Mouse (Mus musculus): ENCODE measurements around the gene Ang. TPM values are rescaled to one million over a fixed set of nuclear protein-coding genes. Genes with fewer than 3 reads are reported as not detected.

The Ang gene
- total and polyA plus RNA-seq, 3 experiments = 0.44 to 2.2 (median 1.2) TPM

DNA sequence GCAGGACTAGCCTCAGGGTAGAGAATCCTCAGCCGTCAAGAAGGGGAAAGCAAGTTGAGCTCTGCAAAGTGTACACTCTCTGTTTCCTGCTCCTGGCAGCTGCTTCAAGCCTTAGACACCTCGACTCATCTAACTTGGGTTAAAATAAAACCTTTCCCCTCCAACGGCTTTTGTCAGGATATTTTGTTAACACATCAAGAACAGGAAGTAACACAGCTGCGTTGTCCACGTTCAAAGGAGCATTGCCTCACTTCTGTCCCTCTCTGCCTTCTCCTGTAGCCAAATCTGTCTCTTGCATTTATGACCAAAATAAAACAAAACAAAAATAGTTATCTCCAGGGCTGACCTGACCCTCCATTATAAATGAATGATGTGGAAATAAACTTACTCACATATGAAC, 43.1 kb upstream of the Ang start:
- no peak overlapping the region for H3K27ac ChIP-seq (ENCODE audit: insufficient read depth, low read depth)
- peaks cover 7 to 24% of the 10 kb centered on the region in 2 experiments for H3K4me1 ChIP-seq (ENCODE audit: control insufficient read depth in 1 of 2, insufficient read depth in 2 of 2)
- no peaks in the 10 kb centered on the region for H3K36me3 ChIP-seq (replicated peaks in 1 of 2; ENCODE audit: control insufficient read depth in 1 of 2, insufficient read depth in 1 of 2, low read length in 1 of 2)
- in situ Hi-C loops (cut with MboI; ENCODE audit: low pct_ligation_motif_present, low pct_unique_long_range_greater_than_20kb, low sequenced_read_pairs) = no loop called here
- no peaks in the 10 kb centered on the region for H3K9me3 ChIP-seq (replicated peaks; ENCODE audit: low read length)
- no peak overlapping the region for H3K4me2 ChIP-seq (ENCODE audit: insufficient read depth, low read depth, poor library complexity, severe bottlenecking)
- no peak for TF ChIP-seq USF2 (conservative IDR thresholded peaks at IDR 0.05; ENCODE audit: low read depth, low read length)
- no peak for TF ChIP-seq E2F4 (IDR thresholded peaks at IDR 0.05; ENCODE audit: insufficient replicate concordance, low read depth, low read length)
- TF ChIP-seq RCOR1 (conservative IDR thresholded peaks at IDR 0.05; ENCODE audit: low read depth, low read length) = no peak
- no peak for TF ChIP-seq IRF4 (IDR thresholded peaks at IDR 0.05; ENCODE audit: low read depth, low read length)
- no peak for TF ChIP-seq SMC3 (IDR thresholded peaks at IDR 0.05; ENCODE audit: low read depth, low read length)
- TF ChIP-seq HCFC1 (IDR thresholded peaks at IDR 0.05; ENCODE audit: low read depth, low read length) = no peak
- TF ChIP-seq MAZ (IDR thresholded peaks at IDR 0.05; ENCODE audit: low read depth, low read length) = no peak
- no peak for TF ChIP-seq POLR2AphosphoS2 (IDR thresholded peaks at IDR 0.05; ENCODE audit: low read depth, low read length)
- no peak for TF ChIP-seq BHLHE40 (IDR thresholded peaks at IDR 0.05; ENCODE audit: low read depth, low read length)
- no peak overlapping the region for H3K9ac ChIP-seq (ENCODE audit: insufficient read depth, low read depth)
- H3K4me3 ChIP-seq (replicated peaks in 1 of 3; ENCODE audit: low read depth in 2 of 3, low read length in 2 of 3, poor library complexity in 1 of 3) = no peak overlapping the region
- H3K79me2 ChIP-seq (replicated peaks; ENCODE audit: control insufficient read depth, extremely low read depth, insufficient read depth, poor library complexity, severe bottlenecking) = no peaks in the 10 kb centered on the region
- DNase-seq (ENCODE audit: extremely low read depth) = no peak
- no peaks in the 10 kb centered on the region for H3K27me3 ChIP-seq (replicated peaks)
- dilution Hi-C loops (cut with MboI; ENCODE audit: extremely low pct_ligation_motif_present, extremely low pct_unique_long_range_greater_than_20kb, low sequenced_read_pairs) = no loop called here

DNA sequence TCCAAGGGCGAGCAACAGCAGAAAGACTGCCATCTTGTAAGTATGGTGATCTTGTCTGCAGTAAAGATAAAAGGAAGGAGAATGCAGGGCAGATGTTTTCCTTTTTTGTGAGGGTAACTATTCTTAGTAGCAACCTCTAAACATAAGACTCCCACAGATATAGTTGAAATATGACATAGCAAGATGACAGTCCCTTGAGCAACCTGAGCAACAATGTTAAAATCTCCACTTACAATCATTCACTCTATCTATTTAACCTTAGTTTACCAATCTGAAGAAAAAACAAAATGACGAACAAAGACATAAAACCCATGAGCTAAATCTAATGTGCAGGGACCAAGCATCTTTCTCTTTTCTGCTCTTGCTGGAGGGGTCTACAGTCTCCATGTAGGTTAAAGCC, 40.9 kb upstream of the Ang start, which contains the start of gene Rnase11:
Rnase11 (minus strand) TSS at position 101 of the 400 bp plus-strand sequence.
- in situ Hi-C loops (cut with MboI; ENCODE audit: low pct_ligation_motif_present, low pct_unique_long_range_greater_than_20kb, low sequenced_read_pairs) = no loop called here
- no peak for TF ChIP-seq RCOR1 (conservative IDR thresholded peaks at IDR 0.05; ENCODE audit: low read depth, low read length)
- TF ChIP-seq MAX (IDR thresholded peaks at IDR 0.05; ENCODE audit: low read length) = no peak
- no peak for TF ChIP-seq CTCF (conservative IDR thresholded peaks at IDR 0.05 in 1 of 2, IDR thresholded peaks at IDR 0.05 in 1 of 2; ENCODE audit: low read depth in 2 of 2, low read length in 2 of 2)
- no peak for TF ChIP-seq BHLHE40 (IDR thresholded peaks at IDR 0.05; ENCODE audit: low read depth, low read length)
- TF ChIP-seq KAT2A (IDR thresholded peaks at IDR 0.05; ENCODE audit: insufficient replicate concordance, low read length) = no peak
- TF ChIP-seq MAFK (IDR thresholded peaks at IDR 0.05; ENCODE audit: insufficient replicate concordance, low read length) = no peak
- TF ChIP-seq MEF2A (IDR thresholded peaks at IDR 0.05; ENCODE audit: borderline replicate concordance, low read depth, low read length) = no peak
- no peak for TF ChIP-seq ZNF384 (IDR thresholded peaks at IDR 0.05; ENCODE audit: low read depth, low read length)
- no peak for TF ChIP-seq NRF1 (IDR thresholded peaks at IDR 0.05; ENCODE audit: low read depth, low read length)
- TF ChIP-seq CHD1 (IDR thresholded peaks at IDR 0.05; ENCODE audit: low read depth, low read length) = no peak
- no peak for TF ChIP-seq CHD2 (IDR thresholded peaks at IDR 0.05; ENCODE audit: low read length)
- no peak for TF ChIP-seq SIN3A (IDR thresholded peaks at IDR 0.05; ENCODE audit: low read length)
- no peak for TF ChIP-seq UBTF (IDR thresholded peaks at IDR 0.05; ENCODE audit: low read depth, low read length)
- no peak for TF ChIP-seq ELF1 (IDR thresholded peaks at IDR 0.05; ENCODE audit: low read depth, low read length)
- no peak for TF ChIP-seq NELFE (IDR thresholded peaks at IDR 0.05; ENCODE audit: low read depth, low read length)
- TF ChIP-seq JUN (IDR thresholded peaks at IDR 0.05; ENCODE audit: insufficient read depth, low read depth, low read length) = no peak
- TF ChIP-seq ZC3H11A (IDR thresholded peaks at IDR 0.05; ENCODE audit: low read depth, low read length) = no peak
- TF ChIP-seq IRF4 (IDR thresholded peaks at IDR 0.05; ENCODE audit: low read depth, low read length) = no peak
- Histone ChIP-seq H3K4me3 (replicated peaks in 1 of 3; ENCODE audit: low read depth in 2 of 3, low read length in 2 of 3, poor library complexity in 1 of 3) (no peak within 1 kb of the TSS), H3K27me3 (replicated peaks) (no peaks in the 10 kb centered on the region), H3K9ac (ENCODE audit: insufficient read depth, low read depth) (no peak within 1 kb of the TSS), H3K36me3 (replicated peaks in 1 of 2; ENCODE audit: control insufficient read depth in 1 of 2, insufficient read depth in 1 of 2, low read length in 1 of 2) (no peaks in the 10 kb centered on the region), H3K79me2 (replicated peaks; ENCODE audit: control insufficient read depth, extremely low read depth, insufficient read depth, poor library complexity, severe bottlenecking) (no peaks in the 10 kb centered on the region), H3K9me3 (replicated peaks; ENCODE audit: low read length) (no peaks in the 10 kb centered on the region), H3K4me2 (ENCODE audit: insufficient read depth, low read depth, poor library complexity, severe bottlenecking) (no peak within 1 kb of the TSS), H3K4me1 (ENCODE audit: control insufficient read depth in 1 of 2, insufficient read depth in 2 of 2) (peaks cover 7 to 22% of the 10 kb centered on the region in 2 experiments), H3K27ac (ENCODE audit: insufficient read depth, low read depth) (no peak within 1 kb of the TSS)
- no peak for DNase-seq (ENCODE audit: extremely low read depth)
- dilution Hi-C loops (cut with MboI; ENCODE audit: extremely low pct_ligation_motif_present, extremely low pct_unique_long_range_greater_than_20kb, low sequenced_read_pairs) = no loop called here

All from CH12.LX (cell line).